Mouse (Mus musculus): ENCODE results near the gene Pah.

DNA sequence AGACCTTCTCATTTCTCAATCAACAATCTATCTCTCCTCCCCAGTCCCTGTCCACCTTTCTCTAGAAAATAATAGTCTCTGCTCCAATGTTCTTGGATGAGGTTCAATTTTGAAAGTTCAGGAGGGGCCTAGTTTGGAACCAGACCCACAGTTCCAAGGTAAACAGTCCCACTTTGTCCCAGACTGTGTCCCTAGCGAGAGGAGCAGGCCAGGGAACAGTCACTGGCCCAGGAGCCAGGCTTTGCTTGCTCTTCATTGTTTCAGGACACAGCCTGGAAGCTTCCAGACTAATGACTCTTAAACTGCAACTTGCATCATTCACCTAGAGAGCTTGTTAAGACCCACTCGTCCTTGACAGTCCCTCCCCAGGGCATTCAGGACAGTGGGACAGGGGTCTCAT lies 44.1 kb downstream of the Pah start:
- no peak for TF ChIP-seq CTCF (IDR thresholded peaks at IDR 0.05; ENCODE audit: low read depth)
- no peak for TF ChIP-seq EP300 (IDR thresholded peaks at IDR 0.05; ENCODE audit: low read depth)

Data from heart, postnatal 0 days (tissue).